Mouse (Mus musculus): ENCODE data around the gene Cib4. TPM values are rescaled to one million over a fixed set of nuclear protein-coding genes. Genes with fewer than 3 reads are reported as not detected.

Cib4 gene
- polyA plus RNA-seq, 1 experiment from 2014 or later: not detected

DNA sequence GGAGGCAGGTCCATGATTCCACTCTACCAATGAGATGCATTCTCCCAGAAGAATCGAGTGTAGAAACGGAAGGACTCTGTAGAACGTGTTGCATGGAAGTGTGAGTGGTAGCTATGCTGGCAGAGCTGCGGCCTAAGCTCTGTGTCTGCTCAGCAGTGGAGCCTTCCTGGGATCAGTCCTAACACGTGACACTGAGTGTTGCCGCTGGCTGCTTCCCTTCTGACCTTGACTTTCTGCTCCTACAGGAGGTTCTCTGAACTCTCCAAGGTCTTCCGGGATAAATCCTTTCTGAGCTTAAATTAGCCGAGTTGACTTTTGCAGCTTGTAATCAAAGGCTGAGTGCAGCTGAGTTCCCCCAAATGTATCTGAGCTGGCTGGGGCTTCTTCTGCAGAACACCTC lies 28.7 kb upstream of the Cib4 start:
- DNase-seq (ENCODE audit: low spot score): no peak

DNA sequence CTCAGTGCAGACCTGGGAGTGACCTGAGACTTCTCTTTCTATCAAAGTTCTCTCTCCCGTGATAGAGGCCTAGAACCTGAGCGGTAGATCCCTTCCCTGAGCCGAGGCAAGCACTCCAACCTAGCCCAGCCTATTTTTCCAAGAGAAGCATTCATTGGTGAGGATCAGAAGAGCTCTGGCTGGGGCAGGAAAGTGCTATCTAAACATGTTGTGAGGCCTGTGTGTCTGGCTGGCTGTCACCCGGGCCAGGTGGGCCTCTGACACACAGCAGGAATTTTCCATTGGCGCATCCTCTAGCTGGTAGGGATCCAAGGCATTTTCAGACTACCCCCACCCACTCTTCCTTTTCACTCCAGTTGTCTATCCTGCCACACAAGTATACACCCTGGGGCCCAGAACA lies 26.2 kb upstream of the Cib4 start:
- no peak for DNase-seq (ENCODE audit: low spot score)

DNA sequence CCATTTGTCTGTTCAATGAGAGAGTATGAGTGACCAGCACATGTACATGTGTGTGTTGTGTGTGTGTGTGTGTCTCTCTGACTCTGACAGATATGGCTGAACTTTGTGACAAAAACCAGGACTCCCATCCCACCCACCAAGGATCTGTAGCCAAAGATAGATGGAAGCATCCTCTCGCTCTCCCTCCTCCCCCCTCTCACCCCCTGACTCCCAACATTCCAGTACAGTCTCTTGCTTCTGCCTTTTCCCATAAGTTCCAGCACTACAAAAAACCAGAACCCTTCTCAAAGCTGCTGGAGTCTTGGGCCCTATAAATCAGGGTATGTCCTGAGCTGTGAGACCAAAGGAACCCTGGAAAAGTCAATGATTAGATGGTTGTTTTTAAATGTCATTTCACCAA lies 22.8 kb upstream of the Cib4 start:
- DNase-seq (ENCODE audit: low spot score): no peak

DNA sequence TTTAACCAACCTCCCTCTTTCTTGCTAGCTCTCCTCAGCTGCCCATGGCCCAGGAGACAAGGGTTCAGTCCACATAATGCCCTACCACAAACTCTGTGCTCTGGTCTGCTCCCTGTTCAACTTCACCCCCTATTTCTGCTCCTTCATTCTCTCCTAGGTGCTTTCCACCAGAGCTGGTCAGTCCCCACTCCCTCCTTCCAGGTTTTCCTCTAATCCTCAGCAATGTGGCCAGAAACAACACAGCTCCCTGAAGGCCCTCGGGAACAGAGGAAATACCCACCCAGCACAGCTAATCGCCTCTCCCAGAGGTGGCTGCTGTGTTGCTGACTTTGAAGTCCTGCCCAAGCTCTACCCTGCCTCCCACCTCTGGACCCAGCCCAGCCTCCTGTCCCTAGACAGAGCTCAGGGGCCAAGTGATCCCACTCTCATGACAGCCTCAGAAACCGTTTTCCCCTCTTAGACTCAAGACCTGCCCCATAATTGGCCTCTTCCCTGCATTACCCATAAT lies 14.4 kb upstream of the Cib4 start:
- no peak for DNase-seq (ENCODE audit: low spot score)

DNA sequence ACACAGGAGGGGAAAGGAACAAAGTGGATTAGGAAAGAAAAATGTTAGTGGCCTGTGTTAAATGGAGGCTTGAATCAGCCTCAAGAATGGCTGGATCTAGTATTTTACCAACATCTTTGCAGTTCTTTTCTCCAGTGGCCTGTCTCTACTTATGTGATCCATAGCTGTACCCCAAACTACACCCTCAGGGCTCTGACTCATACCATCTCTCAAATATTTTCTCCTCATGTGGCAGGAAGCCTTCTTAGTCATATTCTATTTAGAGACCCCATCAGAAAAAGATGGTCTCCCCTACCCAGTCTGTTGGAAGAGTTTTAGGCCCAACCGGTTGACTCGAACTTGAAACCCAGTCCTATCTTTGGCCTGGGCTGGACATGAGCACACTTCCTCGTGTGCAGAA lies 13.8 kb upstream of the Cib4 start:
- DNase-seq (ENCODE audit: low spot score): no peak

- no peak for DNase-seq (ENCODE audit: low spot score)
These were observed 10.6 kb upstream of the Cib4 start for GRCm38 (mm10) chr5:30556284-30556683.

DNA sequence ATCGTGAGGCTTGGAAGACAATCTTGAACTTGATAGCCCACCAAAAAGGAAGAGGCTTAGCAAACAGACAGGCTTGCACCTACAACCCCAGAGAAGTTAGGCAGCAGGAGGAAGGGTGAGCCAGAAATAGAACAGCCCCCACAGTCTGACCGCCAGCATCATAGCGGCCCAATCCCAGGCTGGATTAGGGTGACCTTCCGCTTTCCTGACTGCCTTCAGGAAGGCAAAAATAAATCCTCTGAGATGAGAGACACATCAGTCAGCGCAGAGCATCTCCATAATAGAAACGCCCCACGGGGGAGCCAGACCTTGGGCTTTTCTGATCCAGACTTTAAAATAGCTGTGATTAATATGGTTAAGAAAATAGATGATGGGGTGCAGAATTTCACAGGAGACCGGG lies 9.3 kb upstream of the Cib4 start:
- DNase-seq (ENCODE audit: low spot score): no peak

DNA sequence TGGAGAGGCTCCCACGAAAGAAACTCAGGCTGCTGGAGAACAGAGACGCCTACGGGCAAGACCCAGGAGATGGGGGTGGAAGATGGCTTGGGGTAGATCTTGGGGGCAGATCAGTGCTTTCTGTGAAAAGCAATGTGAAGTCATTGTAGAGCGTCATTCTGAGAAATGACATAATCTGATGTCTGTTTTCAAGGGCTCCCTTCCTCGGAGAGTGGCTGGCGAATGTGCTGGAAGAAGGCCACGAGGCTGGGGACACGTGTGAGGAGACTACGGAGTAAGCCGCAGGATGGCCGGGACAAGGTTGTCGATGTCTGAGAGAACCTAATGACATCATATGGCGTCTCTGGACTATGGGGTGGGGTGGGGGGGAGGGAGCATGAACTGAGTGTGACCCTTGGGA lies 8.3 kb upstream of the Cib4 start:
- DNase-seq (ENCODE audit: low spot score): no peak

GRCm38 (mm10) chr5:30552006-30552405 lies 6.4 kb upstream of the Cib4 start:
- no peak for DNase-seq (ENCODE audit: low spot score)

DNA sequence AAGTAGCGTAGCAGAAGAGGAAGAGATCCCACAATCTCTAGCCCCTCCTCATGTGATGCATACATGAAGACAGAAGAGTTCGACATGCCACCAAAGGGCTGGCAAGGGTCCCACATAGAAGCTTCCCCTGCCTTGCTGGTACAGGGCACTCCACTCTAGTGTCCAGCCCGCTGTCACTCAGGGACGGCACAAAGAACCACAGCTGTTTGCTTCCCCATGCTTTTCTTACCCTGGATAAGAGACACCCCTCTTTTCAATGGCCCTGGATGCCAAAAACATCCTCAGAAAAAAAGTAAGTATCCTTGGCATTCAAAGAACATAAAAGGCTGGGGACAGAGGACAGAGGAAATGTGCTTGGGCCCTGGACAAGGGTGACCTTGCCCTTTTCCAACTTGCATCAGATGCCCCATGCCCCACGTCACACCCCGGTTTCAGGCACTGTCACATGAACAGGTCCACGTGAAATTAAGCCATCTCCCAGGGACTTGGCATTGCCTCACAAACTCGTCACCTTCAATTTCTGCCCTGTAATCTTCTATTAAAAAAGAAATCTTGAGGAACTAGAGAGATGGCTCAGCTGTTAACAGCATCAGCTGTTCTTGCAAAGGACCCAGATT lies 5.5 kb upstream of the Cib4 start:
- no peak for DNase-seq (ENCODE audit: low spot score)

GRCm38 (mm10) chr5:30550334-30551021 lies 4.8 kb upstream of the Cib4 start:
- no peak for DNase-seq (ENCODE audit: low spot score)

DNA sequence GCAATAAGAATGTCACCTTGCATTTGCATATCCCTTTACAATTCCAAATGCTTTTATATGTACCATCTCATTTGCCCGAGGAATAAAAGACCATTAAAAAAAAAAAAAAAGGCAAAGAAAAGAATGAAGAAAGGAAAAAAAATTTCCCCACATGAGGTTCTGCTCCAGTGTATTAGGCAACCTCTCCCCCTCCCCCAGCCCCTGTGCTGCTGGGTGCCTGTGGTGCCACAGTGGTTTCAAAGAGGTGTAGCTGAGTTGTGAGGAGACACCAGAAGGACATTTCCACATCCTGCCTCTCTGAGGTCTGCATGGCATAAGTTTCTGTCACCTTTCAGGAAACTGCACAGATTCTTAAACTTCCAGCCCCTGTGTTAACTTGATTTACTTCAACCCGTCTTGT lies 3.0 kb upstream of the Cib4 start:
- no peak for DNase-seq (ENCODE audit: low spot score)

- no peak for DNase-seq (ENCODE audit: low spot score)
These were observed 9.5 kb downstream of the Cib4 start for GRCm38 (mm10) chr5:30536051-30536570.

GRCm38 (mm10) chr5:30534637-30535036 lies 11.0 kb downstream of the Cib4 start:
- DNase-seq (ENCODE audit: low spot score): no peak

GRCm38 (mm10) chr5:30528906-30529305 lies 16.7 kb downstream of the Cib4 start:
- no peak for DNase-seq (ENCODE audit: low spot score)

DNA sequence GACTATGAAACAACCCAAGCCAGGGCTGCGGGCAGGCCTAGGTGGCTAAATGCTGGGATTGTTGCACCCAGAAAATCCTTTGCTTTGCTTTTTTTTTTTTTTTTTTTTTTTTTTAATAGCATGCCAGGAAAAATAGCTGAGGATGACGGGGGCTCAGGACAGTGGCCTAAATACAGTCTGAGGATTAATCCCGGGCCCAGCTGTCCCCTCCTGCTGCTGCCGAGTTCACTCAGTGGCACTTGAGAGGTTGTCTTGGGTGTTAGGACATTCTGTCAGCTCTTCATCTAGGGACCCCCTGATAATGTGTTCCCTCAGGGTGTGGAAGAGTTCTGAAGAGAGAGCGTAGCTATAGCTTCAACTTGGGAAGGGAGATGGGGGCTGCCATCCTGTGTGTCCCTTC lies 18.5 kb downstream of the Cib4 start:
- DNase-seq (ENCODE audit: low spot score): no peak

DNA sequence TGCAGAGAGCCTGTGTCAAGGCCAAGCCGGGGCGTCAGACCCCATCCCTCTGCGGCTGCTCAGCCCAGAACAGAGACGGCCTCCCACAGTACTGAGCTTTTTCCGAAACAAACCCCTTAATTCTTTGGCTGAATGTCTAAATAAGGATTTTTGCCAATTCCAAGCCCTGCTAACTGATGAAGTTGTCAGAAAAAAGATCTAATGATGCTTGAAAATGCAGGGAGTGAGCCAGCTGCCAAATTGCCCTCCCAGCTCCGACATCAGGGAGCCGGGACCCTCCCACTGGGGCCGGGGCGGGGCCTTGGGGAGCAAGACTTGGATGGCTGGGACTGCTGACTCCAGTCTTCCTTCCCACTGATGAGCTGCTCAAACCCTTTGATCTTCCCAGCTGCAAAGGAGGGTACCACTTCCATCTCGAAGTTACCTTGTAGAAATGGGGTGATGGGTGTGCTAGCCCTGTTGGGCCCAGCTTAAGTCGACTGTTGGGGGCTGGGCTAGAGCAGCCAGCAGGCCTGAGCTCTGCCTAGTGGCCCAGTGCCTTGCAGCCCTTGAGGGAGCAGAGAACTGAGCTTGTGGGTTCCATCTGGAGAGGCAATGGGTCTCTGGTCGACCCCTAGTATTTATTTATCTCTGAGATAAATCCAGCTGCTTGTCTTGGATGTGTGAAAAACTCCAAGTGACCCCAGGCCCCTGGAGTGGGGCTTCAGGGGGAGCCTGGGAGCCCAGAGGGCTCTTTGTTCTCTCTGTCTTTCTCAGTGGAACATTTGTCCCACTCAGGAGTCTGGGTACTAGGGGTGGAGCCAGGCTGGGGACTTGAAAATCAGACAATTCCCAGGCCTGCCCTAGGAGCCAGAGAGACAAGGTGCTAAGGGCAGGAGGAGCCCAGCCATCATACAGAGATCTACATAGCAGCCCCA lies 19.5 kb downstream of the Cib4 start:
- DNase-seq (ENCODE audit: low spot score): no peak

- DNase-seq (ENCODE audit: low spot score): no peak
These were observed 21.4 kb downstream of the Cib4 start for GRCm38 (mm10) chr5:30524213-30524612.

DNA sequence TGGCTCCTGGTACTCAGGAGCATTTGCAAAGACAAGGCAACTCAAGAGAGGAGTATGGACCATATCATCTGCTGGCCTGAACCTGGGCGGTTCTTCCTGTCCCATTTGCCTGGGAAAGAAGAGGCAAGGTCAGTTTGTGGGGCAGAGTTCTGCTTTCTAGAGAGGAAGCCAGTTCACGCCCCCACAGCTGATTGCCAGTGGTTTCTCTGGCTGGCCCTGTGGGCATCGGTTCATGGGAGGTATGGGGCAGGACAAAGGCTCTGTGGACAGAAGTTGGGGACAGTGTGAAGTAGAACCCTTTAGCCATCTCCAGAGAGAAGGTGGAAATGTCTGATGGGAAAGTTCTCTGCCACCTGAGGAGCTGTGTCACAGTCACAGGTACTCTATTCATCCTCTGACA lies 22.5 kb downstream of the Cib4 start:
- no peak for DNase-seq (ENCODE audit: low spot score)

- no peak for DNase-seq (ENCODE audit: low spot score)
These were observed 23.2 kb downstream of the Cib4 start for GRCm38 (mm10) chr5:30522406-30522805.

- no peak for DNase-seq (ENCODE audit: low spot score)
These were observed 25.4 kb downstream of the Cib4 start for GRCm38 (mm10) chr5:30520214-30520732.

DNA sequence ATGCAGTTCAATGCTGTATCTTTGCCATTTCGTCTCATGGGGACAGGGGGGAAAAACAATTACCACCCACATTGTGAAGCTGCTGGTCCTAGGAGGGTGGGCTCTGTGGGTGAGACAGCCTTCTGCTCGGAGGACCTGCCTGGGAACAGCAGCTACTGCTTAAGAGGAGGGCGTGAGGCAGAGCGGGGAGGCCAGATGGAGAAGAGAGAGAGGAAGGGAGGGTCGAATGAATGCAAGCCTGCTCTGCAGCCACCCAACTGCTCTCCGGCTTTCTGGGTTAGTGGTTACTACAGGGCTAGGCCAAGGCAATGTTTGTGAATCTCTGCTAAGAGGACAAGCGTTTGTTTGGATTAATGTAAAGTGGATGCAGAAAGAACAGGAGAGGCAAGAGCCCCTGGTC lies 26.1 kb downstream of the Cib4 start:
- no peak for DNase-seq (ENCODE audit: low spot score)

All from thymus, postnatal 0 days (tissue).